Mouse (Mus musculus): ENCODE measurements around the gene Lin28b.
"Not testable (repeated sequence)": the region's sequence is repeated elsewhere in the genome, so short reads cannot be mapped to it uniquely, and the experiment has no call there.

Gene Lin28b

DNA sequence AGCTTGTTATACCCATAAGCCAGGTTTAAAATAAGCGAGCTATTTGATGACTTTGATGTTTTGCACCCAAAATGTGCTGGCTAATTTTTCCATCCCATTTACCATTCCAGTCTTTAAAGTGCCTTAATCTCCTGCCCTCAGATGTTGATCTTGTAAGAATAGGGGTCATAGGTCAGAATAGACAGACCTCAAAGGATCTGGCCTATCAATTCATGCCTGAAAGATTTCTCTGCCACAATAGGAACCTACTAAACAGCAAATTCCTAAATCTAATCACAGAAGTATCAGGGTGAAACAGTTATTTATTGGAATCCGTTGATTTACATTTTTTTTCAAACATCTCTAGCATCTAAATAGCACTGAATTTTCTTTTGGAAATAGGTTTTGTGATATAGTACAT, 74.5 kb downstream of the Lin28b start:
- no peak for DNase-seq (ENCODE audit: low spot score in 2 of 2)

- DNase-seq (ENCODE audit: low spot score in 2 of 2), result no peak
Observed at GRCm38 (mm10) chr10:45410624-45411341, 75.4 kb downstream of the Lin28b start.

- no peak for DNase-seq (ENCODE audit: low spot score in 2 of 2)
Observed at GRCm38 (mm10) chr10:45399702-45400243, 86.4 kb downstream of the Lin28b start.

DNA sequence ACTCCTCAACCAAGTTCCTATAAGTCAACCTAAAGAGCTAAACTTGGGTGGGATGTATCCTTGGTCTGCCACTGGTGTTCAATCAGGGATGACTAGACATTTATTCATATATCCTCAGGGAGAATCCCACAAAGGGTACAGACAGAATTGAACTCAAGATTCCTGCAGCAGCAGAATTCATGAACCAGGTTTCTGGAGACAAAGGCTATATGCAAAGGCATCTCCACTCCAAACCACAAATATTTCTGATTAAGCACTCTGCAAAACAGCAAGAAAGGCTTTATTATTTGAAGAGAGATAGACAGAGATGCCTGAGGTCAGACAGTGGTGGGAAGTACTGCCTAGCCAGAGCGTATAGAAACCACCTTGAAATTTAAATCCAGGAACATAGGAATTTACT, 88.0 kb downstream of the Lin28b start:
- no peak for DNase-seq (ENCODE audit: low spot score in 2 of 2)

DNA sequence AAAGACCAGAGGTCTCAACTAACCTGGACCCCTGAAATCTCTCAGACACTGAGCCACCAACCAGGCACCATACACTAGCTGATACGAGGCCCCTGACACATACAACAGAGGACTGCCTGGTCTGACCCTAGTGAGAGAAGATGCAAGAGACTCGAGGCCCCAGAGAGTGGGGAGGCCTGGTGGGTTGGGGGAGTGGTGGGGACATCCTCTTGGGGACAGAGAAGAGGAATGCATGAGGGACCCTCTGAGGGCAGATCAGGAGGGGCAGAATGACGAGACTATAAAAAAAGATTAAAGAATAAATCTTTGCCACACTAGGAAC, 103.6 kb downstream of the Lin28b start:
- no peak for DNase-seq (ENCODE audit: low spot score in 2 of 2)

GRCm38 (mm10) chr10:45381937-45382636, 104.1 kb downstream of the Lin28b start:
- DNase-seq (ENCODE audit: low spot score in 2 of 2), result no peak

- no peak for DNase-seq (ENCODE audit: low spot score in 2 of 2)
Observed at GRCm38 (mm10) chr10:45378269-45378668, 107.9 kb downstream of the Lin28b start.

DNA sequence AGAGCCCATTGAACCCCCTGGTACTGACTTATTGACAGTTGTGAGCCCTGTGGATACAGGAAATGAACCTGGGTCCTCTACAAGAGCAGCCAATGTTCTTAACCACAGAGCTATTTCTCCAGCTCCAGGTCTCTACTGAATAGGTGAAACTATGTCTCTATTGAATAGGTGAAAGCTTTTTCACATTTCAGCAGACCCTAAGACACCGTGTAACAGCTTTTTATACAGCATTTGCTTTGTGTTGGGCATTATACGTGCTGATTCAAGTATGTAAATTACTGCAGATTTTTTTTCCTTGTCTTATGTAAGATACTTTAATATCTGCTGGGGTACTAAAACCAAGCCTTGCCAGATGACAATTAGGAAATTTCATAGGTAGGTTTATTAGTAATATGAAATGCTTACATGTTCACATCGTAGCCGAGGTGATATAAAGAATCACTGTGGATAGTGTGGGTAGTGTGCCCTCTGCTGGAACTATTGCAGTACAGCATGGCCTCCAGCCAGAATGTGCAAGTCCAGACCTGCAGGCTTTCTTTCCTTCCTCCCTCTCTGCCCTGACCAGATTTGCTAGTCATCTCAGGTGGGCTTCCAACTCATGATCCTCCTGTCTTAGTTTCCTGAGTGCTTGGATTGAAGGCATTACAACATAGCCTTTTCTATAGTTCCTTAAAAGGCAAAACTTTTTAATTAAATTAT, 113.1 kb downstream of the Lin28b start:
- peak; percentile 26 to 54 for DNase-seq (ENCODE audit: low spot score in 2 of 2)

- no peak for DNase-seq (ENCODE audit: low spot score in 2 of 2)
Observed at GRCm38 (mm10) chr10:45370545-45370944, 115.7 kb downstream of the Lin28b start.

GRCm38 (mm10) chr10:45369639-45370038, 116.6 kb downstream of the Lin28b start:
- no peak for DNase-seq (ENCODE audit: low spot score in 2 of 2)

DNA sequence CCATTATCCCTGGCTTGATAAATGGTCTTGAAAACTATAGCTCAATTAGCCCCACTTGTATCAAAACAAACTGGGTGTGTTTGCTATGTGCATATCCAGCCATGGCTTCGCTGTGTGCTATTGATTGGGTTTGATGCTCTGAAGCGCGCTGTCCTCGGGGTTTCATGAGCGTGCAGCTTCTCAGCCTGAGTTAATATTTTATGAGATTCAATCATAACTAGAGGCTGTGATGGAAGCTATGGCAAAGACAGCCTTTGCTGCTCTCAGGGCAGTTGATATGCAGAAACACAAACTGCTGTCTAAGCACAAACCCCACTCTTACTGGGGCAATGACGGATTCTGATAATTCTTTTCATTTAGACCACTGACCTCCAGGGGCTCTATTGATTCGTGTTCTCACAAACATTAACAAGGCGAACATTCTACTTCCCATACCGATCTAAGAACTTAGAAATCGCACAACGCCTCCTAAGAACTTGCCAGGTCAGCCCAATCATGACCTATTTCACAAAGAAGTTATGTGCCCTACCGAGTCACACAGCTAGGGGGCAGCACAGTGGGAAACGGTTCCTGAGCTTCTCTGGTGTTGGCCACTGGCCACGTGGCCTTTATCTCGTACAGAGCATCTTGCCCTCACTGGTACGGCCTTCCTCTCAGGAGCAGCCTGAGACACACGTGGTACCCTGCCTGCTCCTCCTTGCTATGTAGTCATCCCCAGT, 119.0 kb downstream of the Lin28b start:
- DNase-seq (ENCODE audit: low spot score in 2 of 2), result no peak

DNA sequence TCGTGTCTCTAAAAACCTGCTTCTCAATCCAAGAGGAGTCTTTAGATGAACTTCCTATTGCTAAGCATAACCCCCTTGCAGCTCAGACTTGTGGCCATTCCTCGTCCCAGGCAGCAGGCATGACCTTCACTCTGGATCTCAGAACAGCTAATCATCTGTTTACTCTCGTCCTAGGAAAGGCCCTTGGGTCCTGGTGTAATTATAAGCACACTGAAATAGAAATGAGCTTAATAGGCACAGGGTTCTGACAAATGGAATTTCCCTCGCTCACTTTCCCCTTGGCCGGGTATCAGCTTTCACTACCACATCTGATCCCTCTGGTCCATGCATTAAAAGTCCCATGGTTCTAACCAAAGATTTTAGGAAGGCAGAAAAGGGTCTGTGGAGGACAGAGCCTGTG, 122.8 kb downstream of the Lin28b start:
- no peak for DNase-seq (ENCODE audit: low spot score in 2 of 2)

DNA sequence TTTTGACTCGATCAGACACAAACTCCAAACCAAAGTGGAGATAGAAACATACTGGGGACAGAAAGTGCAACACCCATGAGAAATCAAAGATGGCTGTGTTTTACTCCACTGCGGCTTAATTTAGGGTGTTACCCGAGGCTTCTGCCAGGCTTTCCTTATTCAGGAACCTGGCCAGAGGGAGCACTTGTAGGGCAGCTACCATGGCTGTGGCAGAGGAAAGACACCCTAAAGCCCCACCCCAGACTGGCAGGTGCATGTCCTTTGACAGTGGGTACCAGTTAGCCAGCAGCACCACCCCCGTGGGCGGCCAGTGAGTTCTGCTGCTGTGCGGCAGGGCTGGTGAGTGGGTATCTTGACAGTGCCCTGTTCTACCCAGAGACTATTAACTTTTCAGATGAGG, 130.1 kb downstream of the Lin28b start:
- no peak for DNase-seq (ENCODE audit: low spot score in 2 of 2)

DNA sequence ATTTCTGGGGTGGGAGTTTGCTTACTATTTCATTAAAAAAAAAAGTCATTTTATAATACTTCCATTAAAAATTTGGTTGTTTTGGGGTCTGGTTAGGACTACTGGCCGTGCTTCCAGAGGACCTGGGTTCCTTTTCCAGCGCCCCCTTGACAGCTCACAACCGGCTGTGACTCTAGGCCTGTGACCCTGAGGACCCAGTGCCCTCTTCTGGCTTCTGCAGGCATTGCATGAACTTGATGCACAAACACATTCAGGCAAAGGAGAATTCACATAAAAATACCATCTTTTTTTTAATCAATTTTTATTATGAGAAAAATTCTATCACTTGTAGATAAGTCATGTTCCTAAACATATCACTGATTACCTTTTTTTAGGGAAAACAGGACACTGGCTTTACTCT, 138.1 kb downstream of the Lin28b start:
- DNase-seq (ENCODE audit: low spot score in 2 of 2), result not testable (repeated sequence)

- DNase-seq (ENCODE audit: low spot score in 2 of 2), result no peak
Observed at GRCm38 (mm10) chr10:45345217-45345616, 141.0 kb downstream of the Lin28b start.

- no peak for DNase-seq (ENCODE audit: low spot score in 2 of 2)
Observed at GRCm38 (mm10) chr10:45344381-45344780, 141.8 kb downstream of the Lin28b start.

DNA sequence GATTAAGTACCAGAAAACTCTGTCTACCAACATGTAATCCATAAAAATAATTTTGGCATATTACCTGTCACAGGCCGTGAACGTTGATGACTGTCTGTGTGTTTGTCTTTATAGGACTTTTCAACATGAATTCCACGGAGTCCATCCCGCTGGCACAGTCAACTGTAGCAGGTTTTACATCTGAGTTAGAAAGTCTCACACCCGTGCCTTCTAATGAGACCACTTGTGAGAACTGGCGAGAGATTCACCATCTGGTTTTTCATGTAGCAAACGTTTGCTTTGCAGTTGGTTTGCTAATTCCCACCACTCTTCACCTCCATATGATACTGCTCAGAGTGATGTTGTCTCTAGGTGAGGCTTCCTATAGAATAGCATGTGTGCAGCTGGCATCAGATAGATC, 147.1 kb downstream of the Lin28b start:
- no peak for DNase-seq (ENCODE audit: low spot score in 2 of 2)

DNA sequence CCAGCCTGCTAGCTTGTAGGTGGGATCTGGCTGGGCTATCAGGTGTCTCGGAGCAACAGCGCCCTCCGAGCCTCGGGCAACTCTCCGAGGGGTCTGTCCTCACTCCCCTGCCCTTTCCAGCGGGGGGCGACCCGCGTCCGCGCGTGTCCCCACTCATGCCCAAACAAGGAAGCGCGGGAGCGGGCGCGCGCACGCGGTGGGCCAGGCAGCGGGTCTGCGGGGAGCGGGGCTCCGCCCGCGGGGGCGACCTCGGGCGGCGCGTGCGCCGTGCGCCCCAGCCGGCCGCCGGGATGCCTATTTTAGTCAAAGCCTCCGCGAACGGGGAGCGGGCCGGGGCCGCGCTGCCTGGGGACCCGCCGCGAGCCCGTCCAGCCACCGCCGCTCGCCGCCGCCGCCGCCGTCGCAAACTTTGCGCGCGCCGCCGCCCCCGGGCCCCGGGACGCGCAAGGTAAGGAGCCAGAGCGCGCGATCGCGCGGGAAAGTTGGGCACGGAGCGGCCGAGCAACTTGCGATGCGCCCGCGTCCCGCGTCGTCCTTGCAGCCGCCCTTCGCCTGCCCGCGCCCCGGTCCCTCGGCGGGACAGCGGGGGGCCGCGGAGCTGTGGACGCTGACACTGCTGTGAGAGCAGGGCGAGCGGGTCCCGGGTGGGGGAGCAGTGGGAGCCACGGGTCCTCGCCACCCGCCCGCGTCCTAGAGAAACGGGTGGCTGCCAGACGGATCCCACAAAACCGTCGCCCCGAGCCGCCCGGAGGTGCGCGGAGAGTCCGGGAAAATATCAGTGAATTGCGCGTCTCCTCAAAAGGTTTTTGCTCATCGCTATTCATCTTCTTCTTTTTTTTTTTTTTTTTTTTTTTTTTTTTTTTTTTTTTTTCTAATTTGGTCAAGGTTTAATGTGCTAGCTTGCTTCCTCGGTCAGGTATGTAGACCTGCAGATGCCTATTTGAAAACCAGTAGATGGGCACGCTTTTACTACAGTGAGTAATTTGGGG, 150.5 kb downstream of the Lin28b start, which contains the start of gene Bves:
TSS of gene Bves (plus strand) at position 339 of the 989 bp plus-strand sequence.
- peak in 1 of 2 experiments; percentile 22 for DNase-seq (ENCODE audit: low spot score in 2 of 2)

DNA sequence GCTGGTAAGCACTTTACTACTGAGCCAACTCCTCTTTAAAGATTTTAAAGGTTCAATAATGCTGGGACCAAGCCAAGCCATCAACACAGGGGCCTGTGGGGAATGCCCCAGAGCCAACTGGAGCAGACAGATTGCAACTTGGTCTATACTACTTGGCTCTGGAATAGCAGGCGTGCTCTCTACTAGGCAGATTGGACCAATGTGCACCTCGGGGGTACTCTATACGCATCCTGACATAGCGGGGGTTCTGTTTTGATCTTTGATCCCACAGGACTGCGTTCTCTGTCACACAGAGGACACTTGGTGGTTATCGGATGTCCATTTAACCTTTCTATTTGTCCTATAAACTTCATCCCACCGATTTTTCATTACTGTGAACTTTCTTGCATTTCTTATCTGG, 151.3 kb downstream of the Lin28b start:
- DNase-seq (ENCODE audit: low spot score in 2 of 2), result no peak

DNA sequence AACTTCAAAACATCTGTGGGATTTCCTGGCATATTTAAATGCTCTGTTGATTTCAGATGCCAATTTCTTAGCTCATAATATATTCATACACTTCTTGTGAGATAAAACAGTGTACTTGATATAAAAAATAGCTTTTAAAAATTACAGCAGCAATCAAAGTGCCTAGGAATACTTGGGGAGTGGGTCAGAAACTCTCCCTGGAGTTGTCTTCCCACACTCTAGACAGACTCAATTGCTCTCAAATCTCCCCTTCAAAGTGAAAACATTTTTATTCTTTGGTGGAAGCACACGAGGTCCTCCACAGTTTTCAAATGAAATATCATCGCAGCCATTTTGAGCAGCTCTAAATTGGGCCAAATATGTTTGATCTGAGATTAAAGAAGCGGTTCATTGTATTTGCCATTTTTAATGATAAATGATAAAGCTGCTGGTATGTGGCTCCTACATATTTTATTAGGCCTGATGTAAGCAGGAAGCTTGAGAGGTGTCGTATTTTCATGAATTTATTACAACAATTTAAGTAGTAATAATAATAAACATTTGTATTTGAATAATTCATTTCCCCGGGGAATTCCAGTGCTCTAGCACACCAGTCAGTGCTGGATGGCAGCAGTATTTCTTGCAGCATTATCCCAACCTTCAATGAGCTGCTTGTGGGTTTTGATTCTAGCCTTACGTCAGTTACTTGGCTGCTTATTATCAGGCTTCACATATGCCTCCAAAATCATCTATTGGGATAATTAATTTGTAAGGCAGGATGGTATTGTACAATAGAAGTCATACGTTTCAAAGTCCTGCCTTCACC, 157.8 kb downstream of the Lin28b start:
- no peak for DNase-seq (ENCODE audit: low spot score in 2 of 2)
